Mouse (Mus musculus) heart, adult 2 months (tissue): ENCODE results near the gene Atrnl1. TPM values are rescaled to one million over a fixed set of nuclear protein-coding genes. Genes with fewer than 3 reads are reported as not detected.

Experiments used
- DNase-seq, 2 experiments: peaks; one replicate each; pipeline ENCODE4 v3.0.0; 2021
- H3K27ac ChIP-seq: fragments of 200-600 bp; 2 replicates; pipeline ENCODE4 v1.8.1; 2022
- H3K27me3 ChIP-seq: fragments of 200-500 bp; 2 replicates; pipeline ENCODE4 v1.6.1; 2012; ENCODE audit warnings: mild to moderate bottlenecking, low read length, inconsistent platforms, mixed read lengths; ENCODE audit not compliant: control insufficient read depth, insufficient read depth
- H3K36me3 ChIP-seq: fragments of 200-500 bp; 2 replicates; pipeline ENCODE4 v1.6.1; 2012; ENCODE audit warnings: low read length, inconsistent platforms; ENCODE audit not compliant: control insufficient read depth, insufficient read depth
- H3K4me1 ChIP-seq: fragments of 200-500 bp; 2 replicates; pipeline ENCODE4 v1.6.1; 2011; ENCODE audit warnings: low read length; ENCODE audit not compliant: control insufficient read depth, insufficient read depth
- H3K4me3 ChIP-seq: fragments of 200-600 bp; 2 replicates; pipeline ENCODE4 v1.8.1; 2022
- H3K79me2 ChIP-seq: fragments of 200-500 bp; replicated peaks from 2 replicates; pipeline ENCODE4 v1.6.1; 2012; ENCODE audit warnings: mild to moderate bottlenecking, inconsistent platforms, low read length, moderate library complexity, mixed read lengths; ENCODE audit not compliant: control insufficient read depth, insufficient read depth
- H3K9ac ChIP-seq: fragments of 200-500 bp; 2 replicates; pipeline ENCODE4 v1.6.1; 2012; ENCODE audit warnings: low read depth, mild to moderate bottlenecking, control low read depth, inconsistent platforms, low read length, mixed read lengths
- CTCF ChIP-seq: fragments of 200-600 bp; IDR thresholded peaks from 2 replicates; pipeline ENCODE4 v1.8.1; 2022; ENCODE audit warnings: antibody characterized with exemption, mild to moderate bottlenecking, moderate library complexity
- EP300 ChIP-seq: fragments of 200-500 bp; IDR thresholded peaks from 2 replicates; pipeline ENCODE4 v1.6.1; 2011; ENCODE audit warnings: low read depth, low read length, control low read depth; ENCODE audit not compliant: insufficient read depth
- POLR2A ChIP-seq: fragments of 200-500 bp; IDR thresholded peaks from 2 replicates; pipeline ENCODE4 v1.6.1; 2011; ENCODE audit warnings: mild to moderate bottlenecking, low read depth, low read length, control low read depth; ENCODE audit not compliant: insufficient read depth
- WGBS: fragments of 180-500 bp; shearing (Covaris S2); methylation state at CpG from one replicate; pipeline ENCODE4 v1.1.7; 2018; 5-methylcytosine and 5-hydroxymethylcytosine counted together
- intact Hi-C: fragments of 180-260 bp; cut with DNase I; formaldehyde crosslinking; loops from one replicate; pipeline ENCODE4 v1.15.1; 2025
- polyA plus RNA-seq: library from polyadenylated mRNA; depleted of rRNA; stranded (reverse); fragments of >200 nt; gene quantifications from 2 replicates; pipeline ENCODE4 v1.2.3, GENCODE M21; 2012
- total RNA-seq, 2 experiments: library from RNA; stranded (reverse); gene quantifications; 2 replicates each; pipeline ENCODE4 v1.2.3; 2021

The Atrnl1 gene
- total and polyA plus RNA-seq, 3 experiments = 6.3 to 14.2 (median 13.4) TPM

- no peak overlapping the region for H3K4me3 ChIP-seq
- H3K36me3 ChIP-seq = no peaks in the 10 kb centered on the region
- no peak for DNase-seq
- H3K27me3 ChIP-seq = no peaks in the 10 kb centered on the region
- intact Hi-C loops = no loop called here
- no peaks in the 10 kb centered on the region for H3K79me2 ChIP-seq
- TF ChIP-seq EP300 = no peak
- no peak for TF ChIP-seq CTCF
- no peak for TF ChIP-seq POLR2A
- WGBS = 45% methylated on average over 10 of the region's 10 CpGs
- H3K4me1 ChIP-seq = no peaks in the 10 kb centered on the region; the same call in 1 of the 2 replicates
- H3K27ac ChIP-seq = no peak overlapping the region
- no peak overlapping the region for H3K9ac ChIP-seq
Observed at GRCm38 (mm10) chr19:57926941-57927471, 316.2 kb downstream of the Atrnl1 start.

GRCm38 (mm10) chr19:57927566-57928523 is 317.0 kb downstream of the Atrnl1 start:
- Histone ChIP-seq H3K4me3 (no peak overlapping the region), H3K9ac (no peak overlapping the region), H3K36me3 (no peaks in the 10 kb centered on the region), H3K27ac (no peak overlapping the region), H3K27me3 (no peaks in the 10 kb centered on the region), H3K4me1 (no peaks in the 10 kb centered on the region; the same call in 1 of the 2 replicates), H3K79me2 (no peaks in the 10 kb centered on the region)
- no peak for DNase-seq
- intact Hi-C loops = no loop called here
- TF ChIP-seq EP300 = no peak
- TF ChIP-seq POLR2A = no peak
- no peak for TF ChIP-seq CTCF
- WGBS = 57% methylated on average over 11 of the region's 11 CpGs

GRCm38 (mm10) chr19:57931626-57932025 is 320.8 kb downstream of the Atrnl1 start:
- TF ChIP-seq CTCF = no peak
- no peak for TF ChIP-seq POLR2A
- no peak for TF ChIP-seq EP300
- no peaks in the 10 kb centered on the region for H3K27me3 ChIP-seq
- H3K4me1 ChIP-seq = no peaks in the 10 kb centered on the region
- H3K79me2 ChIP-seq = 0 out of 2 replicates have a peak, but pooled peaks cover 1% of the 10 kb centered on the region
- no peaks in the 10 kb centered on the region for H3K36me3 ChIP-seq
- H3K27ac ChIP-seq = no peak overlapping the region
- no peak overlapping the region for H3K9ac ChIP-seq
- H3K4me3 ChIP-seq = no peak overlapping the region
- no peak for DNase-seq
- 96% methylated on average over 4 of the region's 4 CpGs for WGBS
- intact Hi-C loops = no loop called here

GRCm38 (mm10) chr19:57936865-57937264 is 326.0 kb downstream of the Atrnl1 start:
- intact Hi-C loops = no loop called here
- TF ChIP-seq EP300 = no peak
- TF ChIP-seq POLR2A = no peak
- TF ChIP-seq CTCF = no peak
- 0 out of 2 replicates have a peak, but pooled peaks cover 3% of the 10 kb centered on the region for H3K79me2 ChIP-seq
- no peak for DNase-seq
- H3K27ac ChIP-seq = no peak overlapping the region
- no peaks in the 10 kb centered on the region for H3K4me1 ChIP-seq
- 93% methylated on average over 3 of the region's 3 CpGs for WGBS
- H3K36me3 ChIP-seq = no peaks in the 10 kb centered on the region
- H3K9ac ChIP-seq = no peak overlapping the region
- H3K4me3 ChIP-seq = no peak overlapping the region
- no peaks in the 10 kb centered on the region for H3K27me3 ChIP-seq

- DNase-seq = no peak
- Histone ChIP-seq H3K27ac (no peak overlapping the region), H3K79me2 (0 out of 2 replicates have a peak, but pooled peaks cover 3% of the 10 kb centered on the region), H3K27me3 (no peaks in the 10 kb centered on the region), H3K4me3 (no peak overlapping the region), H3K9ac (no peak overlapping the region), H3K36me3 (no peaks in the 10 kb centered on the region), H3K4me1 (no peaks in the 10 kb centered on the region)
- intact Hi-C loops = no loop called here
- TF ChIP-seq CTCF = no peak
- 25% methylated on average over 1 of the region's 1 CpGs for WGBS
Observed at GRCm38 (mm10) chr19:57939166-57939565, 328.3 kb downstream of the Atrnl1 start.

GRCm38 (mm10) chr19:57941529-57941928 is 330.7 kb downstream of the Atrnl1 start:
- H3K79me2 ChIP-seq = 0 out of 2 replicates have a peak, but pooled peaks cover 2% of the 10 kb centered on the region
- no peaks in the 10 kb centered on the region for H3K27me3 ChIP-seq
- no peak for DNase-seq
- H3K4me1 ChIP-seq = no peaks in the 10 kb centered on the region
- no peaks in the 10 kb centered on the region for H3K36me3 ChIP-seq
- no peak for TF ChIP-seq POLR2A
- no peak for TF ChIP-seq CTCF
- no peak for TF ChIP-seq EP300
- H3K27ac ChIP-seq = no peak overlapping the region
- no peak overlapping the region for H3K4me3 ChIP-seq
- H3K9ac ChIP-seq = no peak overlapping the region
- intact Hi-C loops = no loop called here
- WGBS = 70% methylated on average over 8 of the region's 8 CpGs
